Mouse (Mus musculus) C2C12 (cell line): Measurements from ENCODE around the gene Adgrv1. TPM values are rescaled to one million over a fixed set of nuclear protein-coding genes. Genes with fewer than 3 reads are reported as not detected.
"Not testable (repeated sequence)": the region's sequence is repeated elsewhere in the genome, so short reads cannot be mapped to it uniquely, and the experiment has no call there.

Experiments used
- H3K27me3 ChIP-seq: one replicate; pipeline ENCODE4 v1.6.1; 2011; ENCODE audit not compliant: control insufficient read depth, insufficient read depth, insufficient read length
- H3K36me3 ChIP-seq: one replicate; pipeline ENCODE4 v1.6.1; 2011; ENCODE audit not compliant: control insufficient read depth, insufficient read depth
- H3K4me3 ChIP-seq: one replicate; pipeline ENCODE4 v1.5.1; 2011; ENCODE audit warnings: mild to moderate bottlenecking, control low read depth; ENCODE audit not compliant: poor library complexity, insufficient read depth, severe bottlenecking
- H3K79me2 ChIP-seq: one replicate; pipeline ENCODE4 v1.6.1; 2011; ENCODE audit not compliant: control insufficient read depth, insufficient read depth
- H3K79me3 ChIP-seq: one replicate; pipeline ENCODE4 v1.6.1; 2011; ENCODE audit warnings: low read depth, control low read depth
- H3ac ChIP-seq: one replicate; pipeline ENCODE3; 2011; ENCODE audit warnings: low read depth; ENCODE audit not compliant: control insufficient read depth, insufficient read length
- CEBPB ChIP-seq: IDR thresholded peaks from one replicate; pipeline ENCODE4 v1.6.1; 2011; ENCODE audit warnings: low read depth, mild to moderate bottlenecking, control low read depth, moderate library complexity
- CTCF ChIP-seq: IDR thresholded peaks from one replicate; pipeline ENCODE4 v1.5.1; 2011; ENCODE audit not compliant: control insufficient read depth, insufficient read depth, insufficient read length
- FOSL1 ChIP-seq: IDR thresholded peaks from one replicate; pipeline ENCODE4 v1.8.0; 2011; ENCODE audit warnings: mild to moderate bottlenecking, low read length; ENCODE audit not compliant: poor library complexity, insufficient read depth, severe bottlenecking
- MAX ChIP-seq: IDR thresholded peaks from one replicate; pipeline ENCODE4 v1.6.1; 2011; ENCODE audit warnings: mild to moderate bottlenecking, control low read depth
- MYOD1 ChIP-seq: IDR thresholded peaks from one replicate; pipeline ENCODE4 v1.6.1; 2011; ENCODE audit warnings: low read depth; ENCODE audit not compliant: control insufficient read depth, insufficient read length
- MYOG ChIP-seq: IDR thresholded peaks from one replicate; pipeline ENCODE4 v1.6.1; 2011; ENCODE audit not compliant: control insufficient read depth, insufficient read length; ENCODE audit errors: extremely low read depth
- USF1 ChIP-seq: IDR thresholded peaks from one replicate; pipeline ENCODE4 v1.6.1; 2011; ENCODE audit warnings: low read depth, mild to moderate bottlenecking, control low read depth, moderate library complexity
- polyA plus RNA-seq: library from polyadenylated mRNA; unstranded; fragments of >200 nt; fragmentation: generic; extraction: Trizol; gene quantifications from one replicate; pipeline ENCODE4 v1.2.1, GENCODE M21; 2012; ENCODE audit warnings: missing spikeins

The Adgrv1 gene
- polyA plus RNA-seq, 1 experiment, result 0.18 TPM

GRCm38 (mm10) chr13:81269056-81269455 lies 363.9 kb downstream of the Adgrv1 start:
- TF ChIP-seq MYOD1 (no peak), MAX (no peak), MYOG (no peak), USF1 (no peak), CTCF (no peak), CEBPB (no peak), FOSL1 (no peak)
- Histone ChIP-seq H3K36me3 (no peaks in the 10 kb centered on the region), H3K79me2 (no peaks in the 10 kb centered on the region), H3K27me3 (no peaks in the 10 kb centered on the region), H3K4me3 (no peak overlapping the region), H3ac (no peak overlapping the region), H3K79me3 (no peaks in the 10 kb centered on the region)

DNA sequence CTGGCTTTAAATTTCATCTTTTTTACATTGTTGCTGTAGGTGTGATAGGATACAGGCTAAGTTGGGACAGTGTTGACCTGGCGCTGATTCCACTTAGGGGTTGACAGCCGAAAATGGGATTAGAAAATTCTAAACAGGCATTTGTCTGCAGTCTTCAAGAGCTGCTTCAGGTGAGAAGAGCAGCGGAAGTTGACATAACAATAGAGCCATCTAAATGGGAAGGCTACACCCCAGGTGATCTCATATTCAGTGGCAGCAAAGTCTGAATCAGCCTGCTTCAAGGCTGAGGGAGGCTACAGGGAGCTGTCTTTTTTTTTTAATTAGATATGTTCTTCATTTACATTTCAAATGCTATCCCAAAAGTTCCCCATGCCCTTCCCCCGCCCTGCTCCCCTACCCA lies 365.5 kb downstream of the Adgrv1 start:
- H3ac ChIP-seq, H3K79me3 ChIP-seq, H3K27me3 ChIP-seq, H3K4me3 ChIP-seq, H3K36me3 ChIP-seq, H3K79me2 ChIP-seq: not testable (repeated sequence)

DNA sequence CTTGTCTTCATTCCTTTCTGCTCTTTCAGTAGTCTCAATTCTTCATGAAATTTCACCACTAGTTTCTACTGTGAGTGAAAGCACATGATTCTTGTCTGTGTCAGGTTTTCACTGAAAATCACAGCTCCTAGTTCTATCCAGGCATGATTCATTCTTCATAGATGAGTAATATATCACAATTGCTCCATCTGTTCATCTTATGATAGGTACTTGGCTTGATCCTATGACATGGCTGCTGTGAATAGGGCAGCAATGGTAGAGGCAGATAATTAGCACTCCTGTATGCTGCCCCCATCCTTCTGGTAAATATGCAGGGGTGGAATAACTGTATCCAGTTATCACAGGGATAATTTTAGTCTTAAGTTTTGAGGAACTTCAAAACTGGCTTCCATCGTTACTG lies 368.5 kb downstream of the Adgrv1 start:
- Histone ChIP-seq H3K4me3 (no peak overlapping the region), H3K36me3 (no peaks in the 10 kb centered on the region), H3ac (no peak overlapping the region), H3K79me2 (no peaks in the 10 kb centered on the region), H3K79me3 (no peaks in the 10 kb centered on the region), H3K27me3 (no peaks in the 10 kb centered on the region)
- TF ChIP-seq MAX (no peak), MYOG (no peak), USF1 (no peak), CTCF (no peak), CEBPB (no peak), MYOD1 (no peak), FOSL1 (no peak)

DNA sequence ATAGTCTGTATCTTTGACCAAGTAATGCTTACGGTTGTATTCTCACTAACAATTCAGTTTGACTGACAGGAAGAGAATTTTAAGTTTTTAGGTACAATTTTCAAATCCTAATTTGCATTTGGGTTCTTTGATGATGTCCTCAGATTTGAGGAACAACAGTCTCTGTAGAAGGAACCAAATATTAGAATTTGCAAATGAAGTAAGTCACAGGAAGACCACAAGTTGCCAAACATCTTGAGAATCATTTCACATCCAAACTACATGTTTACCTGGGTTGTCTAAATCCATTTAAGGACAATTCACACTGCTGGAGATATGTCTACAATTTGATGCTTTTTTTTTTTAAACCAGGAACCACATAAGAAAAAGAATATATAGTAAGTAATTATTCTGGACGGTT lies 391.8 kb downstream of the Adgrv1 start:
- Histone ChIP-seq H3K79me3 (no peaks in the 10 kb centered on the region), H3K36me3 (no peaks in the 10 kb centered on the region), H3K79me2 (no peaks in the 10 kb centered on the region), H3ac (no peak overlapping the region), H3K4me3 (no peak overlapping the region), H3K27me3 (no peaks in the 10 kb centered on the region)
- no peak for TF ChIP-seq CTCF
- no peak for TF ChIP-seq MYOD1
- no peak for TF ChIP-seq USF1
- TF ChIP-seq FOSL1, result no peak
- no peak for TF ChIP-seq CEBPB
- no peak for TF ChIP-seq MAX

DNA sequence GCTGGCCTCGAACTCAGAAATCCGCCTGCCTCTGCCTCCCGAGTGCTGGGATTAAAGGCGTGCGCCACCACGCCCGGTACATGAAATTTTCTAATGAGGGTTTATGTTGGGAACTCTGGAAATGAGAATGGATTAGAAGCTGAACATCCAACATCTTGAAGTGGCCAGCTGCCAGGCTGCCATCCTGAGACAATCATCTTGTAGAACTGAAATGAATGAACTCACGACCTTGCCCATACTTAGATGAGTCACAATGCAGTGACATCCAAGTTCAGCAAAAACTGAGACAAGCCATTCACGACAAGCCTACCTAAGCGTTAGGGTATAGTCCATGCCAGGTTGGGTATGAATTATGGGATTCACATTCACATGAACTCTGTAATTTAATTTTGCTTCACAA lies 393.1 kb downstream of the Adgrv1 start:
- H3K36me3 ChIP-seq, result no peaks in the 10 kb centered on the region
- no peaks in the 10 kb centered on the region for H3K79me2 ChIP-seq
- H3ac ChIP-seq, result no peak overlapping the region
- no peaks in the 10 kb centered on the region for H3K27me3 ChIP-seq
- no peak for TF ChIP-seq MYOD1
- H3K4me3 ChIP-seq, result no peak overlapping the region
- H3K79me3 ChIP-seq, result no peaks in the 10 kb centered on the region

DNA sequence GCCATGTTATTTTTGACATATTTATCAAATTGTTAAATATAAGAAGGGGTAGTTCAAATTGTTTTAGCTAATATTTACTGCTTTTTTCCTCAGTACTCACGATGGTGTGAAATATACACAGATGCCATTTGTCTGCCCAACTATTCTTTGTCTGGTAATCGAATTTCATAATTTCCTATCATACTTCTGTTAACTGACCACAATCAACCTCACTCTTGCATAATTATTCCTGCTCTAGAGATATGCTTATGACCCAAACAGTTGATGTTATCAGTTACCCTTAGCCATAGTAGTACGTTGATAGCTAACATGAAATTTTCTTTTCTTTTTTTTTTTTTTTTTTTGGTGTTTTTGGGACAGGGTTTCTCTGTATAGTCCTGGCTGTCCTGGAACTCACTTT lies 393.5 kb downstream of the Adgrv1 start:
- Histone ChIP-seq H3K27me3 (no peaks in the 10 kb centered on the region), H3ac (no peak overlapping the region), H3K79me3 (no peaks in the 10 kb centered on the region), H3K4me3 (no peak overlapping the region), H3K36me3 (no peaks in the 10 kb centered on the region), H3K79me2 (no peaks in the 10 kb centered on the region)
- TF ChIP-seq USF1 (no peak), CTCF (no peak), MYOG (no peak), MAX (no peak), CEBPB (no peak), MYOD1 (no peak), FOSL1 (no peak)

- Histone ChIP-seq H3K36me3 (no peaks in the 10 kb centered on the region), H3K79me2 (no peaks in the 10 kb centered on the region), H3K27me3 (no peaks in the 10 kb centered on the region), H3K79me3 (no peaks in the 10 kb centered on the region), H3K4me3 (no peak overlapping the region), H3ac (no peak overlapping the region)
- no peak for TF ChIP-seq FOSL1
- no peak for TF ChIP-seq USF1
- no peak for TF ChIP-seq MAX
- no peak for TF ChIP-seq MYOG
- no peak for TF ChIP-seq CEBPB
- TF ChIP-seq CTCF, result no peak
- no peak for TF ChIP-seq MYOD1
Observed at GRCm38 (mm10) chr13:81238855-81239254, 394.1 kb downstream of the Adgrv1 start.
